Mouse (Mus musculus) mature B cell (primary cell): ENCODE results near the gene Nsd2.
"Not testable (repeated sequence)": the region's sequence is repeated elsewhere in the genome, so short reads cannot be mapped to it uniquely, and the experiment has no call there.

Experiments used
- in situ Hi-C: fragments of 300-500 bp; cut with MboI; formaldehyde crosslinking; loops from 2 replicates; pipeline ENCODE4 v1.14.3; 2019

Nsd2 gene

GRCm38 (mm10) chr5:33851466-33851865, 30.9 kb downstream of the Nsd2 start:
- in situ Hi-C loops: no loop called here

GRCm38 (mm10) chr5:33853086-33853485, 32.6 kb downstream of the Nsd2 start:
- in situ Hi-C loops: no loop called here

DNA sequence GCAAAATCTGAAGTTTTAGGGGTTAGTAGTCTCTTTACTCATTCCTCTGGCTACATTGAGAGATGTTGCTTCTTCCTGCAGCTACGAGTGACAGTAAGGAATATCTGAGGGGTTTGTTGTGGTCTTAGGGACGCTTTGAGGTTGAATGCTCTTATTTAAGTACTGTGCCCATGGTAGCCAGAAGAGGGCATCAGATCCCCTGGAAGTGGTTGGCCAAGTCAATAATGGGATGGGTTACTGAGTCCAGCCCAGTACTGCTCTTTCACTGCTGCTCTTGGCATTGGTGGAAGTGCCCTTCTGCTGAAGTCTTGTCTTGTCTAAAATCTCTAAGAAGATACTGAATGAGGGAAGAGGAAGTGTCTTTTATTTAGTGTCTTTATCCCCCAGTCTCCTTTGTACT, 33.5 kb downstream of the Nsd2 start:
- in situ Hi-C loops: no loop called here

GRCm38 (mm10) chr5:33857693-33858092, 37.2 kb downstream of the Nsd2 start:
- in situ Hi-C loops: no loop called here

DNA sequence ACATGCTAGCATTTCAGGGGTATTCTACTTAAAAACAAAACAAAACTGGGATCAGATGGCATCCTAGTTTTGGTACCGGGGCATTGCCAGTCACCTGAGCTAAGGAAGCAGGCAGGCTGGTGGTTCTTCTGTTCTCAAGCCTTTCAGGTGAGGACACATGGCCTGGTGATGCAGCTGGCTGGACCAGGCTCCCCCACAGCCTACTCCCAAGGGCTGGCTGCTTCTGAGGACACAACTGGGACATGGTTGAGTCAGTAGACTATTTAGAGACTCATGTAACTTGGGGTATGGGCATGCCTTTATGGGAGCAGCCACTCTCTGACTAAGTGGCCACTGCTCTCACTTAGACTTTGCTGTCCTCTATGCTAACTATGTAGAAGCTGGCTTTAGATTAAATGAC, 54.9 kb downstream of the Nsd2 start:
- in situ Hi-C loops: no loop called here

GRCm38 (mm10) chr5:33881118-33881517, 60.6 kb downstream of the Nsd2 start:
- in situ Hi-C loops: no loop called here

- in situ Hi-C loops: no loop called here
These were observed 72.9 kb downstream of the Nsd2 start for GRCm38 (mm10) chr5:33893406-33893805.

- in situ Hi-C loops: no loop called here
These were observed 74.6 kb downstream of the Nsd2 start for GRCm38 (mm10) chr5:33895116-33895515.

GRCm38 (mm10) chr5:33897158-33897557, 76.6 kb downstream of the Nsd2 start:
- in situ Hi-C loops: no loop called here

DNA sequence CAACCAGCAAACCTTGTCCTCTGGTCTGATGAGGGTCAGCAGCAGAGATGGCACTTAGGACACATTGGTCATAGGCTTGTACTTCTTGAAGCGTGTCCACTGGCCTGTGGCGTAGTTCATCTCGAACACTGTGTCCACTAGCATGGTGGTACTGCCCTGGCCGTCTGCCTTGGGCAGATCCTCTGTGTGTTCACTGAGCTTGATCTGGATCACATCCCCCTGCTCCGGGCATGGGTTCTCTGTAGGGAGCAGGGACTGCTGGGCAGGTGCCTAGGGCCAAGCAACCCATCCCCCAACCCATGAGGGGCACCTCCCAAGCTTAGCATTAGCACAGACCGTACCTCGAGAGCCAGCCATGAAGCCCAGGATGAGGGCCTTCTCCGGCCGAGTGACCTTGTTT, 78.1 kb downstream of the Nsd2 start:
- in situ Hi-C loops: no loop called here

- in situ Hi-C loops: no loop called here
These were observed 78.7 kb downstream of the Nsd2 start for GRCm38 (mm10) chr5:33899245-33899644.

DNA sequence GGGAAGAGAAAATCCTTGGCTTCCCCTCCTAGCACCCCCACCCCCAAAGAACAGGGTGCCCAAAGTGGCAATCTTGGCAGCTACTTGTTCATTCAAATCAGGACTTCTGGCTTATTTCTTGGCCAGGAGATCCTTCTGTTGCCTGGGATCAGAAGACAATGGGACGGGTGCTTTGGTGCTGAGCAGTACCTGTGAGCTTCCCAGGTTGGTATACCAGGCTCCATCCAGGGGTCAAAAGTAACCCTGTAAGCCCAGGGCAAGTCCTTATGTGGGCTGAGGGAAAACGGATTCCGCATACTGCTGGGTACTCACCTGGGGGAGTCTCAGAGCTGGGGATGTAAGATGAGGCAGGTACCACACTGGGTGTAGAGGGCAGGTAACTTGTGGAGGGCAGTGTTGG, 79.6 kb downstream of the Nsd2 start:
- in situ Hi-C loops: no loop called here

DNA sequence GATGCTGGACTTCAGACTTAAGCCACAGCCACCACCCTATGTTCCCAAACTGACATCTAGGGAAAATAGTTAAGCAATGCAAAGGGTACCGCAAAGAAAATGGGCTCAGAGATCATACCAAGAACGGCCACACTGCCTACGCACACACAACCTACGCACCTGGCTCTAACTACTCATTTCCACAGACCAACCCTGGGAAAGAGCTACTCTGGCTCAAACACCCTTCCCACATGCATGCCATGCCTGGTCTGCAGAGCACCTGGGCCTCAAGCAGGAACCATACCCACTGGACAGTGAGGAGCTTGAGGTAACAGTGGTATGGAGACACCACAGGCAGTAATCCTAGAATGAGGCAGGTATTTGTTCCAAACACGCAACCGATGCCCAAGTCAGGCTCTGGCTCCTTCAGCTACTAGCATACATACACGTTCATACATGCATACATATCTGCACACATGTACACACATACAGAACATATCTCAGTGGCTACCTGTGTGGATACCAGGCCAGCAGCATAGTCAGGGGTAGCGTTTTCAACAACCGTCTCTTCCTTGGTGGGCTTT, 80.3 kb downstream of the Nsd2 start:
- in situ Hi-C loops: no loop called here

DNA sequence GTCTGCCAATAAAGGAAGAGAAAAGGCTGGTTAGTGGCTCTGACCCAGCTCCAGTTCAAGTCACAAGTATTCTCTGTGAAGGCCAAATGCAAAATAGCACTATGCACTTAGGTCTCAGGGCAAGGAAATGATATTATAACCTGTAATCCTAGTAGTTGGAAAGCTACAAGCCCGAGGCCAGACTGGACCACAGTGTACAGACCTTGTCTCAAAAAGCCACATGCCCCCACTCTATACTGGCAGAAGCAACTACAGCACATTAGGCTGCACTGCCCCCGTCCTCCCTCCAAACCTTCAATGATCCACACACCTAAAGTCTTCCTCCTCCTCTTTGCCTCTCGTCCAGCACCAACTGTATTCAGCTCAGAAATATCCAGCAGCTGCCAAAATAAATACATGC, 80.8 kb downstream of the Nsd2 start:
- in situ Hi-C loops: no loop called here

DNA sequence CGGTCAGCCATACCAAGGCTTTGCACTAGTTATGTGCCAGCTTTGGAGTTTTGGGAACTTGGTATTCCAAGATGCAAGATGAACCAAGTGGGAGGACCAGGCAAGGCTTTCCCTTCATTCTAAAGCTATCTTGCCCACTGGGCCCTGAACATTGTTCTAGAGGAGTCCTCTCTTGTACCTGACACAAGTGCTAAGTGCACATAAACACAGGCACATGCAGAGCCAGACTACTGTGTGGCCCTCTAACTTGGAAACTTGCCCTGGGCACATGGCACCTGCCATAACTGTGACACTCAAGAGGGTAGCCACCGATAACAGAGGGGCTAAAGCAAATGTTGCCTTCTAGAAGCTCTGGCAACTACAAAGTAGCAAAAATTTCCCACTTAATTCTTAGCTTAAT, 82.2 kb downstream of the Nsd2 start:
- in situ Hi-C loops: no loop called here

DNA sequence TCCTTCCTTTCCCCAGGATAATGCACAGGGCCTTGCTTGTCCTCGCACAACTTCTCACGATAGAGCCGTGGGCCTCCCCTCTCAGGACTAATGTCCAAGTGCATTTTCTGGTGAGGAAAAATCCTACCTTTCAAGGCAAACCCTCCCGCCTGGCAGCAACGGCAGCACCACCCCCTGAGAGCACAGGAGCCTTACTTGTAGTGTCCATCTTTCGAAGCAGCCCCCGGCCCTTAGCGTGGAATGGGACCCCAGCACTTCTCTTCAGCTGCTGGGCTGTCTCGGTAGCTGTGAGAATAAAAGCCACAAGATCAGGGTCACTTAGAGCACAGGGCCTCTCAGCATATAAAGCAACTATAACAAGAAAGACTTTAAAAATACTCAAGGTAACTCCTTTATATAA, 82.7 kb downstream of the Nsd2 start:
- in situ Hi-C loops: no loop called here

DNA sequence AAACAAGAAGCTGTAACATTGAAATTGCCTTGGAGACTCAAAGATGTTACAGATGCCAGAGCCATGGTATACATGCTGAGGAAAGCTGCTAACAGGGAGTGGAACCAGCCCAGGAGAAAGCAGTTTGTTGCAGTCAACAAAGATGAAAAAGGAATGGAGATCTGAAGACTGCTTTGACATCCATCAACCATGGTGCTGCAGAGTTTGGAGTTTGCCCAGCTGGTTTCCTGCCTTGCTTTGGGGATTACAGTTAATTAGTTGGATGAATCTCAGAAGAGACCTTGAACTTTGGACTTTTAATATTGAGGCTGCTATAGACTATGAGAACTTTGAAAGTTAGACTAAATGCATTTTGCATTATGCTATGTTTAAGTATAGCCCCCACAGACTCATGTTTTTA, 94.5 kb downstream of the Nsd2 start:
- in situ Hi-C loops: not testable (repeated sequence)

DNA sequence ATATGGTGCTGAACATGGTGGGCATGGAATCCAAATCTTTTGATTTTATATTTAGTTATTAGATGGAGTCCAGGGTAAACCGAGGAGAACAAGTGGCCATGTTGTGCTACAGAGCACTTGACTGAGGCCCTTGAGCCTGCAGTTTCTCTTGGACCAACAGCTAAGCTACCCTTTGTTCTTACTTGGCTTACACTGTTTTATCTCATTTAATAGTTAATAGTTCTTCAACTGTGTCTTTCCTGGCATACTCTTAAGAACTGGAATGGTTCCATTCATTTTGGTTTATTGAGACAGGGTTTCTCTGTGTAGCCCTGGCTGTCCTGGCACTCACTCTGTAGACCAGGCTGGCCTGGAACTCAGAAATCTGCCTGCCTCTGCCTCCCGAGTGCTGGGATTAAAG, 96.1 kb downstream of the Nsd2 start:
- in situ Hi-C loops: not testable (repeated sequence)

DNA sequence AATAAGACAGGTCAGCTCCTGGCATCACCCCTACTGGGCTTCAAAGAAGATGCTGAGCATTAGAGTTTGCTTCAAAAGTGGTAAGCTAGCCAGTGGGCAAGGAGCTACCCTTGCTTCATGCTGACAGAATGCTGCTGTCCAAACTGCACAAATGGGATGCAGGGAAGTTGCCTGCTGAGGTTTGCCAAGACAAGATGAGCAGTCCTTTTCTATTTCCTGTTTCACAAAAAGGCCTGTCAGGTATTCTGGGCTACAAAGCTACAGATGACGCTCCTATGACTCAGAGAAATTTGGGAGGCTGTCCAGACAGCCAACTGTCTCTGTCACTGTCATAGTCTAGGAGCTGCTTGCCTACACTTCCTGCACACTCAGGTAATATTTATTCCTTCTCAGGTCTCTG, 98.9 kb downstream of the Nsd2 start:
- in situ Hi-C loops: no loop called here

- in situ Hi-C loops: no loop called here
These were observed 99.5 kb downstream of the Nsd2 start for GRCm38 (mm10) chr5:33920037-33920436.

GRCm38 (mm10) chr5:33920924-33921323, 100.4 kb downstream of the Nsd2 start:
- in situ Hi-C loops: no loop called here

DNA sequence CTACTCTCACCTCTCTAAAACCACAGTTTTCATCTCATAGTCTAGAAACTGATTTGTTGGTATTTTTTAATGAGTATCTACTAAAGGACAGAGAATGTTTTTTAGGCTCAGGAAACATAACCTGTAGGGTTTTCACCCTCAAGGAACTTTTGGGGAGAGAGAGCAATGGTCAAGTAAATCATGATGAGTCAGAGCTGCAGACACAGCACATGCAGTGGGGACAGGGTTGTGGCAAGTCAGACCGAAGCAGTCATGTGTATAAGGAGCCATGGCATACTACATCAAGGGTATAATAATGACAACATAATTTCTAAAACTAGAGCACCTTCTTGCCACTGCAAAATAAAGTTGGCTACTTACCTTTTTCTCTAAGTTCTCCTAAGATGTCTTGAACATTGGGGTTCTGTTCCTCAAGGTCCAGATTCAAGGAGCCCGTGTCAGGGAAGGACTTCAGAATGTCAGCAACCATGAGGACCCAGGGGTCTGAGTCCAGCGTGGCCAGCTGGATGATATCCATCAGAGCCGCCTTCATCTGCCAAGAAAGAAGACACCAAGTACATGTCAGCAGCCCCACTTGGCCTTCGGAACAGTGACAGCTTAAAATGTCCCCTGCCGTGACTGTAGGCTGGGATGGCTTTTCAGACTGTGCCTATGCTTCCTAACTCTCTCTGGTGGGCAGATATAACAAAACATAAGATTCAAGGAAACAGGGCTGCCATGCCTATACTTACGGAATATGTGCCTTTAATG, 101.1 kb downstream of the Nsd2 start:
- in situ Hi-C loops: no loop called here

GRCm38 (mm10) chr5:33922566-33922965, 102.0 kb downstream of the Nsd2 start:
- in situ Hi-C loops: no loop called here

- in situ Hi-C loops: no loop called here
These were observed 105.6 kb downstream of the Nsd2 start for GRCm38 (mm10) chr5:33926170-33926569.
